Mouse (Mus musculus) large intestine, adult 2 months (tissue): ENCODE results near the gene Kif19a. TPM values are rescaled to one million over a fixed set of nuclear protein-coding genes. Genes with fewer than 3 reads are reported as not detected.

Source experiments
- DNase-seq: peaks from one replicate; pipeline ENCODE4 v3.0.0-alpha.2; 2012; ENCODE audit warnings: low read depth, low spot score
- WGBS: fragments of 180-500 bp; shearing (Covaris S2); methylation state at CpG from one replicate; pipeline ENCODE4 v1.1.7; 2018; 5-methylcytosine and 5-hydroxymethylcytosine counted together
- polyA plus RNA-seq: library from polyadenylated mRNA; depleted of rRNA; stranded (reverse); fragments of >200 nt; gene quantifications from 2 replicates; pipeline ENCODE4 v1.2.3, GENCODE M21; 2012; rRNA removed

The Kif19a gene
- polyA plus RNA-seq, 1 experiment: 0.76 TPM

DNA sequence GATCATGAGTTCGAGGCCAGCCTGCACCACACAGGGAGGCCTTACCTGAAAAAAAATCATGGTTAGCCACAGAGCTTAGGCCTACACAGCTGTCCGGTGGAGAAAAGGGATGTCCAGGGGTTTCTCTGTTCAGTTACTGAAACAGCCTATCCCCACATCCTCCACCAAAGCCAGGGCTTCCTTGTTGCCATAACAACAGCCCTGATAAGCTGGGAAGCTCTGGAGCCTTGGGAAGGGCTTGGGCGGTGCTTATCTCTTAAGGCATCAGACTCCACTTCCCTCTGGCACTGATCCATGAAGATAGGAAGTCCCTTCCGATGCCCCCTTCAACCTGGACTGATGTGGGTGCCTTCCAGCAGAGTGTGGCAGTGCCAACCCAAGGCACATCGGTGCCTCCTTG is 68.0 kb downstream of the Kif19a start:
- WGBS: 50% methylated on average over 5 of the region's 5 CpGs
- DNase-seq: no peak

Other genes starting within 250 kb of the Kif19a start
- 525 and 588 TPM in 2 replicates for gene Rpl38, start 96.9 kb upstream of the Kif19a start, polyA plus RNA-seq
- gene Ttyh2, start 90.0 kb upstream of the Kif19a start, polyA plus RNA-seq: 46.5 and 81.8 TPM in 2 replicates
- 0.51 and 0.93 TPM in 2 replicates for gene Dnaic2, start 38.0 kb upstream of the Kif19a start, polyA plus RNA-seq
- gene Btbd17, start 30.6 kb downstream of the Kif19a start, polyA plus RNA-seq: 0.30 and 0.40 TPM in 2 replicates
- gene Gpr142, start 33.5 kb downstream of the Kif19a start, polyA plus RNA-seq: not detected in 2 replicates
- 2.0 and 3.9 TPM in 2 replicates for gene Gprc5c, start 85.8 kb downstream of the Kif19a start, polyA plus RNA-seq
- 1.3 and 2.2 TPM in 2 replicates for gene Cd300a, start 124.7 kb downstream of the Kif19a start, polyA plus RNA-seq
- 0.25 and 0.63 TPM in 2 replicates for gene Cd300lb, start 169.0 kb downstream of the Kif19a start, polyA plus RNA-seq
- 0.63 and 1.2 TPM in 2 replicates for gene Cd300c, start 203.8 kb downstream of the Kif19a start, polyA plus RNA-seq
- 1.6 and 2.3 TPM in 2 replicates for gene Cd300ld, start 224.5 kb downstream of the Kif19a start, polyA plus RNA-seq
- 8.0 and 10.1 TPM in 2 replicates for gene Cd300c2, start 236.5 kb downstream of the Kif19a start, polyA plus RNA-seq